Mouse (Mus musculus) embryo, embryonic 9.5 days (tissue): ENCODE measurements around the gene Vps50.
"Not testable (repeated sequence)": the region's sequence is repeated elsewhere in the genome, so short reads cannot be mapped to it uniquely, and the experiment has no call there.

ENCODE experiments used
- DNase-seq: peaks from one replicate; pipeline ENCODE4 v3.0.0-alpha.2; 2017; ENCODE audit errors: extremely low spot score

Gene Vps50

GRCm38 (mm10) chr6:3498162-3498848, at the start of gene Vps50, which contains the start of gene Hepacam2:
Vps50 (plus strand) TSS chr6:3498382.
Hepacam2 (minus strand) TSS chr6:3498298.
- peak; percentile 86 for DNase-seq

GRCm38 (mm10) chr6:3454421-3454820, 43.8 kb upstream of the Vps50 start:
- no peak for DNase-seq

- no peak for DNase-seq
Measured at GRCm38 (mm10) chr6:3455944-3456536, 42.1 kb upstream of the Vps50 start.

- no peak for DNase-seq
Measured at GRCm38 (mm10) chr6:3463026-3463425, 35.2 kb upstream of the Vps50 start.

- no peak for DNase-seq
Measured at GRCm38 (mm10) chr6:3463594-3463993, 34.6 kb upstream of the Vps50 start.

- DNase-seq: no peak
Measured at GRCm38 (mm10) chr6:3468627-3469026, 29.6 kb upstream of the Vps50 start.

GRCm38 (mm10) chr6:3470706-3471105, 27.5 kb upstream of the Vps50 start:
- no peak for DNase-seq

- no peak for DNase-seq
Measured at GRCm38 (mm10) chr6:3476299-3476698, 21.9 kb upstream of the Vps50 start.

- DNase-seq: no peak
Measured at GRCm38 (mm10) chr6:3479853-3480252, 18.3 kb upstream of the Vps50 start.

GRCm38 (mm10) chr6:3481705-3482104, 16.5 kb upstream of the Vps50 start:
- DNase-seq: no peak

- no peak for DNase-seq
Measured at GRCm38 (mm10) chr6:3485133-3485532, 13.0 kb upstream of the Vps50 start.

- no peak for DNase-seq
Measured at GRCm38 (mm10) chr6:3487355-3487754, 10.8 kb upstream of the Vps50 start.

- DNase-seq: no peak
Measured at GRCm38 (mm10) chr6:3494285-3494684, 3.9 kb upstream of the Vps50 start.

- DNase-seq: peak; percentile 42
Measured at GRCm38 (mm10) chr6:3496210-3496609, 2.0 kb upstream of the Vps50 start.

- DNase-seq: no peak
Measured at GRCm38 (mm10) chr6:3500286-3500685, 2.1 kb downstream of the Vps50 start.

- no peak for DNase-seq
Measured at GRCm38 (mm10) chr6:3505289-3505688, 7.1 kb downstream of the Vps50 start.

GRCm38 (mm10) chr6:3507078-3507477, 8.9 kb downstream of the Vps50 start:
- no peak for DNase-seq

- DNase-seq: not testable (repeated sequence)
Measured at GRCm38 (mm10) chr6:3508151-3508550, 10.0 kb downstream of the Vps50 start.

GRCm38 (mm10) chr6:3509782-3510181, 11.6 kb downstream of the Vps50 start:
- DNase-seq: peak; percentile 46

- DNase-seq: no peak
Measured at GRCm38 (mm10) chr6:3511116-3511515, 12.9 kb downstream of the Vps50 start.

GRCm38 (mm10) chr6:3511612-3512011, 13.4 kb downstream of the Vps50 start:
- DNase-seq: peak; percentile 28

- DNase-seq: no peak
Measured at GRCm38 (mm10) chr6:3512611-3513010, 14.4 kb downstream of the Vps50 start.

GRCm38 (mm10) chr6:3528198-3528597, 30.0 kb downstream of the Vps50 start:
- DNase-seq: no peak

GRCm38 (mm10) chr6:3531445-3531844, 33.3 kb downstream of the Vps50 start:
- DNase-seq: peak; percentile 9
